Mouse (Mus musculus) left cerebral cortex, adult 18-20 months (tissue): ENCODE results near the gene Vash2. TPM values are rescaled to one million over a fixed set of nuclear protein-coding genes. Genes with fewer than 3 reads are reported as not detected.
A peak's percentile ranks its signal among the peaks of the same experiment; 100 is the strongest.
"Not testable (repeated sequence)": the region's sequence is repeated elsewhere in the genome, so short reads cannot be mapped to it uniquely, and the experiment has no call there.

Experiments
- DNase-seq, 2 experiments: peaks; one replicate each; pipeline ENCODE4 v3.0.0; 2021 to 2022; ENCODE audit warnings: low spot score in 2 of 2, mixed read lengths in 1 of 2
- total RNA-seq, 2 experiments: library from RNA; stranded (reverse); gene quantifications; 2 replicates each; pipeline ENCODE4 v1.2.3; 2021

The Vash2 gene
- total RNA-seq, 2 experiments from 2014 or later = 1.8 to 2.9 TPM

DNA sequence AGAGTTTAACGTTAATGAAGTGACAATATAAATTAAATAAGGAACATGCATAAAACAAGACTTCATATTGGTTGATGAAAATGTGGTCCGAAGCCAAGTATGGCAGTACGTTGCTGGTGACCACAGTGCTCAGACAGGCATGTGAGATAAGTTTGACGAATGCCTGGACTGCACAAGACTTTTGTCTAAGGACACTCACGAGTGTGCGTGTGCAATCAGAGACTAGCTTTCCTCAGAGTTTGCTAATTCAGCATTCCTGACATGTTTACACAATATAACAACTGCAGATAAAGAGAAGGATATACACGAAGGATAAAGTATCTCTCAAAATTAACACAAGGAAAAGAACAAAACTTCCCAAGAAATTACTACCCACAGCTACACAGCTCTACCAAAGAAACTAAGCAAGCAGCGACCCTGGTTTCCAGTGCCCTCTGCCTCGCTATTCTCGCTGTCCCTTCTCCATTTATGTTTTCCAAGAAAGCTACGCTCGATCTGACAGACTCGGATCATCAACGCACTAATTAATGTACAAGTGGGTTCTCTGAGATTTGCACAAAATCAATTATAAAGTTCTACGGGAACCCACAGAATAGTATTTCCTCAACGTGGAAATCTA is 51.2 kb downstream of the Vash2 start:
- no peak for DNase-seq

DNA sequence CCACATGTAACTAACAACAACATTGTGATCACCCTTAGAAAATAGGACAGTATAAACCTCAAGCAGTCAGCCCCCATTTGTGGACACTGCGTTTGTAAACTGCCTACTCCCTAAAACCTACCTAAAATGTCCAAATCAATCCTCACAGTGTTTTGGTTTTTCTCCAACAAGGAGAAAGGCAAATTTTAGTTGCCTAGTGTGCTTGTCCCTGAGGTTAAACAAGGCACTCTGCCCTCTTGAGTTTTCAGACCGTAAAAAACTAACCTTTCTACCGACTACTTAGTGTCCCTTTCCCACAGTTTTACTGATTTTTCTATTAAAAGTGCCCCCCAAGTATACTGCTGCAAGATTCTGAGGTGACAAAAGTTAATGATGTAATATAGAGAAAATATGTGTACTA is 51.8 kb downstream of the Vash2 start:
- no peak for DNase-seq

DNA sequence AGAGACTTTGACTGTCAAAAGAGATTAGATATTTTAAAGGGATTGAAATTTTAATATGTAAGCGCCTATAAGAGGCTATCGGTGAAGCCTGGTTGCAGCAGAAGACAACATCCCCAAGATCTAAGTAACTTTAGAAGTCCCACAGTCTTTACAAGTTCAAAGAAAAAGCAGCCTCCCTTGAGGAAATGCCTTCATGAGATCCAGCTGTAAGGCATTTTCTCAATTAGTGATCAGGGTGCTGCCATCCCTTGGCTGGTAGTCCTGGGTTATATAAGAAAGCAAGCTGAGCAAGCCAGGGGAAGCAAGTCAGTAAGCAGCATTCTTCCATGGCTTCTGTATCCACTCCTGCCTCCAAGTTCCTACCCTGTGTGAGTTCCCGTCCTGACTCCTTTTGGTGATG is 54.3 kb downstream of the Vash2 start, which contains the start of gene Angel2:
Gene Angel2, plus strand, starts transcription at position 301 of the 400 bp plus-strand sequence.
- DNase-seq = not testable (repeated sequence)

DNA sequence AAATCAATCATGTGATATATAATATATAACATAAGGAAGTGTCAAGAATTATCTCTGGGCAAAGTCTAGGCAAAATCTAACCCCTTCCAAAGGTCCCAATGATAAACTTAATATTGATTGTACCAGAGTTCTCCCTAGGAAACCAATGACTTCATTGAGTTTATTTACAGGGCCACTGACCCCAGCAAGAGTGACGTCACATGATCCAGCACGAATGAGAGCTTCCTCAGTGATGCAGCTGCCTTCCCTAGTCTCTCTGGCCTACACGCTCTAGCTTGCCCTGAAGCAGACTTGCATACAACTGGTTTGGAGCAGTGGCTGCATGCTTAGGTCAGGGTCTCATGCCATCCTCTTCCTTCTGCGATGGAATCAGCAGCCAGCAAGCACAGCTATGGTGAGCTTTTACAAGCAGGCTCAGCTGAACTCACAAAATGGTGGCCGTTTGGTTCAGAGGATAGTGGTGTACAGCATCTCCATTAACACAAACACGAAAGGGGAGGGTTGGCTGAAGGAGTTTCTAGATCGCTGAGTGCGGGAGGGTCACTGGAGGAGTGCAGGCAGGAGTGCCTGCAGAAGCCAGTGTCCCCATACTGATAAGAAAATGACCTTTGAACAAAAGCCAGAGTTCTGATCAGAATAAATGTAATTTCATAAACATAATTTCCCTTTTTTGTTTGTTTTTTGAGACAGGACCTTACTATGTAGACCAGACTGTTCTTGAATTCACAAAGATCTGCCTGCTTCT is 59.2 kb downstream of the Vash2 start:
- DNase-seq = no peak

DNA sequence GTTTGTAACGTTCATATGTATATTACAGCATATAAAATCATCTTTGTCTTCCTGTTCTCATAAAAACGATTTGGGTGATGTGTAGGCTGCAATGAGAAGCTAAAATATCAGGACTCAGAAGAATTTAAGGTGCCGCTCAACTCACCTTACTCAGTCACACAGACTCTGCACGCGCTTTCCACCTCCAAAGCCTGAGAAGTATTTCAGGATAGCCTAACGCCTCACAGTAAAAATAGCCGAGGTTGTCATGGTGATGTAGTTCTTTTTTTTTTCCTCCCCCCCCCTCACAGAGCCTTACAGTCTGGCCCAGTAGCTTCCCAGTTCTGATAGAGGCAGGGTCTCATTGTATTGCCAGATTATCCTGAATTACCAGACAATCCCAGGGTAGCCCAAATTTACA is 60.2 kb downstream of the Vash2 start:
- peak; percentile 46 to 50 for DNase-seq

DNA sequence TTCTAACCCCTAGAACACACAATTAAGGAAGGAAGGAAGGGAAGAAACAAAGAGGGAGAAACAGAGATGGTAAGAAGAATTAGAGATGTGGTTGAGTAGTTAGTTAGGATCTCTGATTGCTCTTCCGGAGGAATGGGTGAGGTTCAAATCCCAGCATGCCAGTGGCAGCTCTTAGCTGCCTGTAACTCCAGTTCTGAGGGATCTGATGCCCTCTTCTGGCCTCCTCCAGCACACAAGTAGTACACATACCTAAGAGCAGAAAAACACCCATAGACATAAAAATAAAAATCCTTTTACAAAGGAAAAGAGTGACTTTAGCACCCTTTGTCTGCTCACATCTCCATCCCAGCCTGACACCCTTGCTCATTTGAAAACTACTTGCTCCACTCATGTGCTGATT is 66.5 kb downstream of the Vash2 start:
- DNase-seq = no peak

DNA sequence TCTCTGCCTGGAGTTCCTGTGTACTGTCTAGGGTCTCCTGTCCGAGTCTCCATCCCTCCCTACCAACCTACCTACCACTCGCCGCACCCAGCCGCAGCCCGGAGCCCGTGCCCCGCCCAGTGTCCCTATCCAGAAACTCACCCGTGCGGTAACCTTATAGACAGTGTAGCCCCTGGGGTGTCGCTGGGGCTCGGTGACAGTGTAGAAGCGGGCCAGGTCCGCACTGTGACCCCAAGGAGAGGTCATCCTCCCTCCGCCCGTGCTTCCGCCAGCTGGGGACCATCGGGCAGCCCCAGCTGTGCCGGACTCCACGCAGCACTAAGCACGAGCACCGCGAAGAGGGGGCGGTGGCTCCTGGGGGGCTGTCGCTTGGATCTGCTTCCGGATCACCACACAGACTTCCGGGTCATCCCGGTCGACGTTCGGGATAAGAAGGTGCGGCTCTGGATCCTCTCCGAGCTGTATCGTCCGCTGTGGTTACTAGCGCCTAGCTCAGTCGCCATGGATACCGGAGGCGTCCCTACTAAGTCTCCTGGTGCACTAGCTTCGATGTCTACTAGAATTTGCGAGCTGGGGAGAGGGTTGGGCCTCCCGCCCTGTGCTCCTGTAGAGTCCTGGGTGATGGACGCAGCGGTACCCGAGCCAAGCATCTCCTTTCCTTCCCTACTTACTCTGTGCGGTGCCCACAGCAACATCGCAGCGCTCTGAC is 67.5 kb downstream of the Vash2 start, which contains the start of gene Rps6kc1:
Gene Rps6kc1, minus strand, starts transcription at position 356 of the 709 bp plus-strand sequence.
- peak; percentile 86 to 88 for DNase-seq

DNA sequence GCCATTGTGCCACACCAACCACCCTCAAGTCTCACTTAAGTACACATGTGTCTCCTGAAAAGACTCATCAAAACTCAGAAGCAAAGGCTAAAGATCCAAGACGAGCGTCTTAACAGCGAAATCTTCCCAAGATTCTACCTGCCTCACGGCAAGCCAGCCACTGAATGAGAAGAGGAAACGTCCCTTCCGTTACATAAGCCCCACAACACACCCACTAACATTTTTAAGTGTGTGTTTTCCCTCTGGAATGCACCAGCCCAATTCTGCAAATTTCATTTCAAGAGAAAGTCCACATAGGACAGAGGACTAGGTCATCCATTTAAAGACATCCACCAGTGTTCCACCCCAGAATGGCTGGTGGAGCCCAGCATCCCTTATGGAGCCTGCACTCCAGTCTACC is 68.3 kb downstream of the Vash2 start:
- DNase-seq = peak; percentile 32 to 39

DNA sequence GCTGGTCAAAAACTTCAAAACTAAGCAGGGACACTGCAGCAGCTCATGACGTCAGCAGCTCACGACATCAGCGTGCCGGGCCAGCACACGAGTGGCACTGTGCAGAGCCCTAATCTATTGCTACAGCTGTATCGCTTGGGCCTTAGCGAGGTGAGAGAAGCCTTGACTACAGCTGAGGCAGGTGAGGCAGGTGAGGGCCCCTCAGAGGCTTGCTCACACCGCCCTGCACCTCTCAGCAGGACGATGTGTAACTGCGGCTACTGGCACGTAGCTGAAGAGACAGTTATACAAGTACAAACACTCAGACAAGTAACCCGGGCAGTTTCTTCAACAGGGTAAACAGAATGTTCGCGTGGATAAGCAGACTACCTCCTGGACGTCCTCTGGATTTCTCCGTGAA is 74.4 kb downstream of the Vash2 start:
- no peak for DNase-seq

DNA sequence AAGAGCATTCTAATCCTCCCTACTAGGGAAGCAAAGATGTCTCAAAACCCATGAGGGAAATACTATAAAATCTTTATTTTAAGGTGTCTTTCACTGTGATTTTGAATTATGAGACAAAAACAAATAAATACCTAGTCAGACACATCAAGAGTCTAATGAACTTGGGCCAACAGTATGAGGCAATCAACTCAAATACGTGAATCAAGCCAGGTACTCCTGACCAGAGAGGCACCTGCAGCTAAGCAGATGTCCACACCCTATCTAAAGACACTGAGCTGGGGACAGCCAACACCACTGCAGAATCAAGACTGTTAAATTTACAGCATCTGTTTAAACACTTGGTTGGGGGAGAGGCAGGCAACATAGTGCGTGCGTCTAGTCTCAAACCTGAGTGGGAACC is 75.0 kb downstream of the Vash2 start:
- no peak for DNase-seq

DNA sequence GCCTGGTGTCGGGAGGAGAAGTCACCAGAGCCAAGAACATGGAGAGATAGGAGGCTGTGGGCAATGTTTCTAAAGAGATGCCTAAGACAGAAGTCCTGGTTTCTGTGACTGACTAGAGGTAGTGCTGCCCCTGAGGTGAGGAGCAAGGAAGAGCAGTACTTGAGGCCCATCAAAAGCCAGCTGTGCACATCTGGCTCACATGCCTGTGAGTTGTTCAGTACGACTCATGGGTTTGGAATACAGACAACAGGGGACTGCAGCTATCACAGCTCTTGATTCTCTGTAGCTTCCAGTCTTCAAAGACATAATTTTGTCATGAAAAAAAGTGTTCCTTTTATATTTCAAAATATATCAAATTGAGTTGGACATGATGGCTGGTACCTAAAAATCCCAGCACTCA is 78.0 kb downstream of the Vash2 start:
- no peak for DNase-seq

DNA sequence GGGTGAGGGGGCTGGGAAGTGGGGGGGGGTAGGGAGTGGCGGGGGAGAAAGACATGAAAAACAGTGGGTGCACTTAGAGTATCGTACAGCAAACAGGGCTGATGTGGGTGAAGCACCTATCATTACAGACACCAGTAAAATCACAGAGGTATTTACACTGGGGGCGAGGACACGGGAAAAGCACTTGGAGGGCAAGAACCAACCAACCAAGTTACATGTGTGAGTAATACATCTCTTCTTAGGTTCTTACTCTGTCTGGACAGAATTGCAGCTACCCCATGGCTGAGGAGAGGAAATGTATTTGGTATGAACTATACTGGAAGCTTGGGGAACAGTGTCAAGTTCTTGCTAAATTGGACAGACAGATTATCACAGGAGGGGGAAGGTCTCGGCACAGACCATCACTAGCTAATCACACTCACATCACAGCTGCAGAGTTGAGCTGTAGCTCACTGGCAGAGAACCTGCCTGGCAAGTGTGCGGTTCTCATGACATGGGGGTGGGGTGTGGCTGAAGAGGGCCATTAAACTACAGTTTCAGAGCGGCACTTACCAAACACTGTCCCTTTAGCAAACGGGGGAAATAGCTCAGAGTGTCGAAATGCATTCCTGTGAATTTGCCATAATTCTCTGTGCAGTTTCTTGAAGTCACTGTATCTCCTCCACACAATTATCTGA is 80.1 kb downstream of the Vash2 start:
- DNase-seq = no peak

DNA sequence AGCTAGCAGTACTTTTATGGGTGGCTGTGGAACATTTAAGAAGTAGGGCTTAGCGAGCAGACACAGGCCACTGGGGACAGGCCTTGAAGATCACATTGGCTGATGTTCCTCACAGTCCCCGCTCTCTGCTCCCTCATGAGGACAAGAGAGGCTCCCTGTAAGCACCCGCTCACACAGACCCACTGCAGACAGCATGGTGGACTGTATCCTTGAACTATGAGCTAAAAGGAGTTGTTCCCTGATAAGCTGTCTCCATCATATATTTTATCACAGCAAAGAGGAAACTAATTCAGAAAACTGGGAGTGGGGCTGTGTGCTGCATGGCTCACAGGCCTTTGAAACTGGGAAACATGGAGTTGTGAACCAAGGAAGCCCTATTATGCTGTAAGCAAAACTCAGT is 80.9 kb downstream of the Vash2 start:
- DNase-seq = no peak

Other genes starting within 250 kb of the Vash2 start
- 100 to 1,000 TPM; 138 to 147 TPM for gene Rps6kc1, start 67.5 kb downstream of the Vash2 start, total RNA-seq
- gene Angel2, start 54.2 kb downstream of the Vash2 start, total RNA-seq = 10 to 100 TPM; 56.2 to 56.7 TPM
- gene Flvcr1, start 46.9 kb upstream of the Vash2 start, total RNA-seq = 10 to 100 TPM; 11.5 to 14.5 TPM
- not detected for gene Spata45, start 57.3 kb upstream of the Vash2 start, total RNA-seq
- 10 to 100 TPM; 27.1 to 27.8 TPM for gene Tatdn3, start 83.6 kb upstream of the Vash2 start, total RNA-seq
- under 1 TPM; 0.23 to 0.56 TPM for gene Nsl1, start 83.7 kb upstream of the Vash2 start, total RNA-seq
- 1 to 10 TPM; 3.0 TPM for gene Batf3, start 118.6 kb upstream of the Vash2 start, total RNA-seq
- not detected for gene Fam71a, start 185.5 kb upstream of the Vash2 start, total RNA-seq
- 1 to 10 TPM in 1 of 2 experiments, under 1 TPM in 1; 0.91 to 3.1 TPM for gene Atf3, start 238.7 kb upstream of the Vash2 start, total RNA-seq